Mouse (Mus musculus) limb, embryonic 15.5 days (tissue): Measurements from ENCODE around the gene Hist2h2bb. TPM values are rescaled to one million over a fixed set of nuclear protein-coding genes. Genes with fewer than 3 reads are reported as not detected.
"Not testable (repeated sequence)": the region's sequence is repeated elsewhere in the genome, so short reads cannot be mapped to it uniquely, and the experiment has no call there.

Experiments
- ATAC-seq: fragments of 200-750 bp; cut with Nextera tagmentation; 2 replicates; pipeline ENCODE4 v1.8.0; 2017; ENCODE audit warnings: low read depth, moderate TSS enrichment; ENCODE audit not compliant: insufficient number of reproducible peaks, low FRiP score, low TSS enrichment
- H3K27ac ChIP-seq: fragments of 300-500 bp; sonication (generic); 2 replicates; pipeline ENCODE4 v1.5.1; 2015; ENCODE audit warnings: moderate library complexity, mild to moderate bottlenecking, inconsistent platforms
- H3K27me3 ChIP-seq: fragments of 300-500 bp; sonication (generic); 2 replicates; pipeline ENCODE4 v1.6.1; 2015; ENCODE audit warnings: inconsistent platforms
- H3K36me3 ChIP-seq: fragments of 300-500 bp; sonication (generic); 2 replicates; pipeline ENCODE4 v1.6.1; 2015; ENCODE audit warnings: inconsistent platforms
- H3K4me1 ChIP-seq: fragments of 300-500 bp; sonication (generic); 2 replicates; pipeline ENCODE4 v1.6.1; 2015; ENCODE audit warnings: inconsistent platforms
- H3K4me2 ChIP-seq: fragments of 300-500 bp; sonication (generic); 2 replicates; pipeline ENCODE4 v1.6.1; 2015; ENCODE audit warnings: mild to moderate bottlenecking, inconsistent platforms
- H3K4me3 ChIP-seq: fragments of 300-500 bp; sonication (generic); 2 replicates; pipeline ENCODE4 v1.5.1; 2015; ENCODE audit warnings: mild to moderate bottlenecking, inconsistent platforms
- H3K9ac ChIP-seq: fragments of 300-500 bp; sonication (generic); 2 replicates; pipeline ENCODE4 v1.6.1; 2015; ENCODE audit warnings: inconsistent platforms
- H3K9me3 ChIP-seq: fragments of 300-500 bp; sonication (generic); 2 replicates; pipeline ENCODE4 v1.6.1; 2016; ENCODE audit warnings: inconsistent platforms
- WGBS: fragments of 180-500 bp; shearing (Covaris S2); methylation state at CpG from one replicate; pipeline ENCODE4 v1.1.7; 2015; 5-methylcytosine and 5-hydroxymethylcytosine counted together
- polyA plus RNA-seq: library from polyadenylated mRNA; unstranded; fragments of >200 nt; fragmentation: Nextera tagmentation; extraction: Ambion mirVana; gene quantifications from 2 replicates; pipeline ENCODE4 v1.2.1, GENCODE M21; 2015

Gene Hist2h2bb
- polyA plus RNA-seq, 1 experiment from 2014 or later: 10.7 TPM

DNA sequence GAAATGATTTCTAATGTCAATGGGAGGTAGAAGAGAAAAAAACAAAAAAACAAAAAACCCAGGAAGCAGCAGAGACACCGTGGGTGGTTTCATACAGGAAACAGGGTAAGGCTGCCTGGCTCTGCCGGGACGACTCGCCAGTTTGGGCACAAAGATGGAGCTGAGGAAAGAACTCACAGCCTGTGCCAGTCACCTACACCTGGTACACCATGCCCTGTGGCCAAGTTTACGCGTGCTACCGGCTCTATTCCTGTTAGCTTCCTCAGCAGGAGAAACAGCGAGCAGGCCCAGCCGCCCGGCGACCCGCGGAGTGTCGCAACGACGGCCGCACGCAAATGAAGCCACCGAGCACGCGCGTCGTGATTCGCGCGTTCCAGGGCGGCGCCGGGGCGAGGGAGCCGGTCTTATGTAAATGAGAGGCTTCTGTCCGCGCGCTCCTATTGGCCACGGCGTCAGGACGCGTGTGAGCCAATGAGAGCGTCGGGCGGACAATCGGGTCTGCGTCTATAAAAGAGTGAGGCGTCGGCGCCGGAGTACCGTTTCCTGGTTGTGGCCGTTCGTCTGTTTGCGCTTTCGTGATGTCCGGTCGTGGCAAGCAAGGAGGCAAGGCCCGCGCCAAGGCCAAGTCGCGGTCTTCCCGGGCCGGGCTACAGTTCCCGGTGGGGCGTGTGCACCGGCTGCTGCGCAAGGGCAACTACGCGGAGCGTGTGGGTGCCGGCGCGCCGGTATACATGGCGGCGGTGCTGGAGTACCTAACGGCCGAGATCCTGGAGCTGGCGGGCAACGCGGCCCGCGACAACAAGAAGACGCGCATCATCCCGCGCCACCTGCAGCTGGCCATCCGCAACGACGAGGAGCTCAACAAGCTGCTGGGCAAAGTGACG is 24.3 kb upstream of the Hist2h2bb start, which contains the start of gene Hist2h2aa1:
Gene Hist2h2aa1 (plus strand): TSS at position 495 of the 884 bp plus-strand sequence.
- peak within 1 kb of the TSS; percentile 98 for H3K27ac ChIP-seq
- H3K4me3 ChIP-seq: peak within 1 kb of the TSS; percentile 50
- WGBS: under 1% methylated on average over 34 of the region's 88 CpGs
- peak; percentile 90 for ATAC-seq
- not testable (repeated sequence) for H3K27me3 ChIP-seq, H3K36me3 ChIP-seq, H3K9me3 ChIP-seq
- H3K4me1 ChIP-seq: peaks cover 22% of the 10 kb centered on the region
- H3K4me2 ChIP-seq: peak within 1 kb of the TSS; percentile 47
- H3K9ac ChIP-seq: peak within 1 kb of the TSS; percentile 74

DNA sequence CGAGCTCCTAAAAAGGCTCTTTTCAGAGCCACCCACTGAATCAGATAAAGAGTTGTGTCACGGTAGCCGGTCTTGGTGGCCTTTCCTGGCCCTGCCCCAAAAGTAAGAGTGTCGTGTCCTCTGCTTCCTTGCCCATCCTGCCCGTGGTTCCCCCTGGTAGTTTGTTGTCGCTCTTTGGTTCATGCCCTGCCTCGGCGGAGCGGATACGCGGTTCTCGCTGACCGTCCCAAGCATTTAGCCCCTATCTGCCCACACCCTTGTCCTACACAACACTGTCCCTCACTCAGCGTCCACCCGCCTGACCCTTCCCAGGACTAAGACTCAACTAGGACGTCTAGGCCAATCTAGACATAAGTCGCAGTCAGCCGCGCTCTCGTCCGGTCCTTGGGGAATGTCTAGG is 23.5 kb upstream of the Hist2h2bb start:
- not testable (repeated sequence) for H3K27me3 ChIP-seq, H3K36me3 ChIP-seq, ATAC-seq, H3K9ac ChIP-seq, H3K9me3 ChIP-seq
- H3K27ac ChIP-seq: peak overlapping the region; percentile 75
- peak overlapping the region; percentile 34 for H3K4me3 ChIP-seq
- H3K4me1 ChIP-seq: peaks cover 19% of the 10 kb centered on the region
- H3K4me2 ChIP-seq: 0 out of 2 replicates have a peak overlapping the region, but pooled peaks have one; percentile 31
- under 1% methylated on average over 10 of the region's 21 CpGs for WGBS

- Histone ChIP-seq H3K4me3 (peak within 1 kb of the TSS; percentile 38), H3K4me2 (peak within 1 kb of the TSS; percentile 37), H3K9ac (peak within 1 kb of the TSS; percentile 29; the same call in 1 of the 2 replicates), H3K27ac (peak within 1 kb of the TSS; percentile 75), H3K4me1 (peaks cover 19% of the 10 kb centered on the region)
- H3K27me3 ChIP-seq, H3K36me3 ChIP-seq, H3K9me3 ChIP-seq: not testable (repeated sequence)
- WGBS: 0% methylated on average over 3 of the region's 47 CpGs
- peak; percentile 91 for ATAC-seq
Observed at GRCm38 (mm10) chr3:96246427-96246856, 23.1 kb upstream of the Hist2h2bb start, which contains the start of gene Hist2h3c1. Gene Hist2h3c1, plus strand, starts transcription at chr3:96246685.

DNA sequence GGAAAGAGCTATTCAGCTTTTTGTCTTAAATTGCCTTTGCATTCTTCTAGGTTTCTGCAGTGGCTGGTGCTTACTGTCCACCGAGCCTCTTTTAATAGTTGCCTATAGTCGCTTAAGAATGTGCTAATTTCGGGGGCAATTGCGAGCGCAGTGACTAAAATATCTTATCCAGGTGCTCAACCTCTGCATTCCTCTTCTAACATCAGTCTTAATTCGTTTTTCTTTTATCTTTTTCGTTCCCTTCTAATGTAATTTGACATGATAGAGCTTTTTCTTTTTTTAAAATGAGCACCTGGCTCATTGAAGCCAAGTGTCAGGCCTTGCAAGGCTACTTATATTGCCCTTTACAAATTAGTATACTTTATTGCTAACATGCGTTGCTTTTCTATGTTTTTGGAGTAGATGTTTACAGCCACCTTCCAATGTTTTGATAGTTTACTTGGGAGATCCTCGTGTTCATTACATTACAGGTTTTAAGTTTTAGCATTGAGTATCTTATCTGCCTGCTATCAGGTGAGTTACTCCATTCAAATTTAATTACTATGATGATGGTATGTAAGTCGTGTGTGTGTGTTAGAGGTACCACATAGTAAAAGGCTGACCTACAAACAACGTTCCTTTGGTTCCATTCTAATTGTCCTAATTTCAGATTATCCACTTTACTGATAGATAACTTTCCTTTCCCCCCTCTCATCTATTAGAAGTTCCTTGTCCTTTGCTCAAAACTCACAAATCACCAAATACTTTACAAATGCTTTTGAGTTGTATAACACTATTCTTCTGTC is 22.0 kb upstream of the Hist2h2bb start:
- peak overlapping the region; percentile 29; the same call in 1 of the 2 replicates for H3K9ac ChIP-seq
- peaks cover 19% of the 10 kb centered on the region for H3K4me1 ChIP-seq
- no peaks in the 10 kb centered on the region for H3K9me3 ChIP-seq
- no peaks in the 10 kb centered on the region for H3K36me3 ChIP-seq
- ATAC-seq: no peak
- H3K27ac ChIP-seq: peak overlapping the region; percentile 22; the same call in 1 of the 2 replicates
- WGBS: 4% methylated on average over 11 of the region's 11 CpGs
- peak overlapping the region; percentile 37 for H3K4me2 ChIP-seq
- peak overlapping the region; percentile 38 for H3K4me3 ChIP-seq
- H3K27me3 ChIP-seq: no peaks in the 10 kb centered on the region

DNA sequence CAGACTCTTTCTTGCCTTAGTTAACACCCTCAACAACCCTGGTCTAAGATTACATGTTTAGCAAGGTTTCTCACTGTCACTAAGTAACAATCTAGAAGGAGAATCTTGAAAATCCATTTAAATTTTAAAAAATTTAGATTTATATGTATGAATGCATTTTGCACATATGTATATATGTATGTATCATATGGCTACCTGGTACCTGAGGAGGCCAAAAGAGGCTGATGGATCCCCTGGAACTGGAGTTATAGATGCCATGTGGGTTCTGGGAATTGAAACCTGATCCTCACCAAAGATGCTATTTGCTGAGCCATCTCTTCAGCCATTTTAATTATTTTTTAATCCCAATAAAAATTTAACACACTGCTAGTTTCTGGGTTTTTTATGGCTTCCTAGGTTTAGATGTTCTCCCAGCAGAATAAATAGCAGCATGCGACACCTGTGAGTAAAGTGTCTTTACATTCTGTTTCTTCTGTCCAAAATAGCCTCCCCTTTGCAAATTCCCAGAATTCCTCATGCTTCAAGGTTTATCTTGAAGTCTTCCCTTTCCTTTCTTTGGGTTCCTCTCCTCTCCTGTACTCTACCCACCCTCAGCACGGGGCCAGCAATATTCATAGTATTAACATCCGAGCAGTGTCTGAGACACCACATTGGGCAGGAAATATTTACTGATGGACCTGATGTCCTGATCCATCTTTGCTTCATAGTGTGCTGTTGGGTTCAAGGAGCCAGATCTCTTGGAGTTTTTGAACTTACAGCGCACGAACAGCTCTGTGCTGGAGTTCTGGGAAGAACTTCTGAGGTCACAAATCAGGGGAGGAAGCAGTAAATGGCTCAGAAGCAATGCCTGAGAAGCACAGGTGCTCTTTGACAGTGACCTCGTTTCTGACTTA is 21.2 kb upstream of the Hist2h2bb start:
- H3K4me1 ChIP-seq: peaks cover 19% of the 10 kb centered on the region
- no peaks in the 10 kb centered on the region for H3K27me3 ChIP-seq
- ATAC-seq: no peak
- H3K27ac ChIP-seq: no peak overlapping the region
- peak overlapping the region; percentile 38 for H3K4me3 ChIP-seq
- 33% methylated on average over 6 of the region's 6 CpGs for WGBS
- no peaks in the 10 kb centered on the region for H3K9me3 ChIP-seq
- no peak overlapping the region for H3K9ac ChIP-seq
- no peaks in the 10 kb centered on the region for H3K36me3 ChIP-seq
- H3K4me2 ChIP-seq: peak overlapping the region; percentile 37

DNA sequence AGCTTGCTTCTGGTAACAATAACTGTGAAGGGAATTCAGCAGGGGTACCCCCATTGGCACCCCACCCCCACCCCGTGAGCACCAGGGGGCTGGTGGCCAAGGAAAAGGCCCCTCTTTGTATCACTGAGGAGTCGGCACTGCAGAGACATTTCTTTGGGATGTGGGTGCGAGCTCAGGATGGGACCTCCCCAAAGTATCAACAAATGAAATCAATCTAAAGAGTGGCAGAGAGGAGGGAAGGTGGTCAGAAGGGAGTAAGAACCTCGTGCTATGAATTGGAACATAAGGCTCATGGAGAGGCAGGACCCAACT is 20.6 kb upstream of the Hist2h2bb start:
- no peak overlapping the region for H3K4me2 ChIP-seq
- no peak overlapping the region for H3K4me3 ChIP-seq
- H3K4me1 ChIP-seq: peaks cover 16% of the 10 kb centered on the region
- H3K27ac ChIP-seq: no peak overlapping the region
- H3K27me3 ChIP-seq: no peaks in the 10 kb centered on the region
- H3K36me3 ChIP-seq: no peaks in the 10 kb centered on the region
- ATAC-seq: no peak
- H3K9me3 ChIP-seq: no peaks in the 10 kb centered on the region
- WGBS: 58% methylated on average over 4 of the region's 4 CpGs
- H3K9ac ChIP-seq: no peak overlapping the region

- no peak overlapping the region for H3K4me2 ChIP-seq
- 20% methylated on average over 3 of the region's 3 CpGs for WGBS
- H3K36me3 ChIP-seq: no peaks in the 10 kb centered on the region
- no peaks in the 10 kb centered on the region for H3K27me3 ChIP-seq
- no peak for ATAC-seq
- H3K9ac ChIP-seq: no peak overlapping the region
- H3K27ac ChIP-seq: no peak overlapping the region
- no peak overlapping the region for H3K4me3 ChIP-seq
- H3K9me3 ChIP-seq: no peaks in the 10 kb centered on the region
- peaks cover 12% of the 10 kb centered on the region for H3K4me1 ChIP-seq
Observed at GRCm38 (mm10) chr3:96250890-96251289, 18.7 kb upstream of the Hist2h2bb start.

DNA sequence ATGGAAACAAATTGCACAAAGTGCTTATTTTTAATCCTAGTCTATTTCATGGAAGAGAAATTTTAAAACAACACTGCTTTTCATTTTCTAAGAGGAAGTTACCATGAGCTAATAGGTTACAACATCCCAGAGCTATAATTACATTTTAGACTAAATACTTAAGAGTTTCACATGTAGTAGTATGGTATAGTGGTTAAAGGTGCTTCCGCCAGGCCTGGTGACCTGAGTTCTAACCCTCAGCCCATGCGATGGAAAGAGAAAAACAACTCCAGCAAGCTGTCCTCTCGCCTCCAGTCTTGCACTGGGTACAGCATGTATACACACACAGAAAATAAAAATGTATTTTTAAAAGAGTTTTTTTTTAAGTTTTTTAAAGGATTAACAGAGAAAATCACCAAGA is 17.8 kb upstream of the Hist2h2bb start:
- no peak overlapping the region for H3K27ac ChIP-seq
- no peaks in the 10 kb centered on the region for H3K9me3 ChIP-seq
- ATAC-seq: no peak
- H3K4me2 ChIP-seq: no peak overlapping the region
- no peaks in the 10 kb centered on the region for H3K27me3 ChIP-seq
- H3K4me3 ChIP-seq: no peak overlapping the region
- no peak overlapping the region for H3K9ac ChIP-seq
- H3K36me3 ChIP-seq: no peaks in the 10 kb centered on the region
- peaks cover 13% of the 10 kb centered on the region for H3K4me1 ChIP-seq
- WGBS: 69% methylated on average over 3 of the region's 3 CpGs

GRCm38 (mm10) chr3:96254683-96255355 is 14.7 kb upstream of the Hist2h2bb start:
- no peak for ATAC-seq
- no peak overlapping the region for H3K4me3 ChIP-seq
- H3K4me2 ChIP-seq: no peak overlapping the region
- no peaks in the 10 kb centered on the region for H3K9me3 ChIP-seq
- 27% methylated on average over 10 of the region's 10 CpGs for WGBS
- H3K9ac ChIP-seq: no peak overlapping the region
- H3K4me1 ChIP-seq: peaks cover 4% of the 10 kb centered on the region; the same call in 1 of the 2 replicates
- no peaks in the 10 kb centered on the region for H3K27me3 ChIP-seq
- no peaks in the 10 kb centered on the region for H3K36me3 ChIP-seq
- H3K27ac ChIP-seq: no peak overlapping the region

- Histone ChIP-seq H3K9me3 (no peaks in the 10 kb centered on the region), H3K4me3 (no peak overlapping the region), H3K27ac (no peak overlapping the region), H3K4me1 (peaks cover 4% of the 10 kb centered on the region; the same call in 1 of the 2 replicates), H3K27me3 (no peaks in the 10 kb centered on the region), H3K9ac (no peak overlapping the region), H3K36me3 (no peaks in the 10 kb centered on the region), H3K4me2 (no peak overlapping the region)
- no peak for ATAC-seq
- WGBS: 60% methylated on average over 5 of the region's 5 CpGs
Observed at GRCm38 (mm10) chr3:96255926-96256593, 13.5 kb upstream of the Hist2h2bb start.
